Mouse (Mus musculus) midbrain, embryonic 12.5 days (tissue): ENCODE data around the gene Tshz2. TPM values are rescaled to one million over a fixed set of nuclear protein-coding genes. Genes with fewer than 3 reads are reported as not detected.
A peak's percentile ranks its signal among the peaks of the same experiment; 100 is the strongest.

Experiments
- ATAC-seq: fragments of 200-750 bp; cut with Nextera tagmentation; 2 replicates; pipeline ENCODE4 v1.8.0; 2017; ENCODE audit warnings: low read depth, moderate TSS enrichment, moderate library complexity; ENCODE audit not compliant: low FRiP score
- H3K27ac ChIP-seq: fragments of 300-500 bp; sonication (generic); replicated peaks from 2 replicates; pipeline ENCODE4 v1.5.1; 2016; ENCODE audit warnings: mild to moderate bottlenecking
- H3K27me3 ChIP-seq: fragments of 300-500 bp; sonication (generic); 2 replicates; pipeline ENCODE4 v1.6.1; 2016; ENCODE audit warnings: mild to moderate bottlenecking
- H3K36me3 ChIP-seq: fragments of 300-500 bp; sonication (generic); 2 replicates; pipeline ENCODE4 v1.6.1; 2016
- H3K4me1 ChIP-seq: fragments of 300-500 bp; sonication (generic); 2 replicates; pipeline ENCODE4 v1.6.1; 2016
- H3K4me2 ChIP-seq: fragments of 300-500 bp; sonication (generic); replicated peaks from 2 replicates; pipeline ENCODE4 v1.6.1; 2016; ENCODE audit warnings: mild to moderate bottlenecking, moderate library complexity
- H3K4me3 ChIP-seq: fragments of 300-500 bp; sonication (generic); 2 replicates; pipeline ENCODE4 v1.5.1; 2016; ENCODE audit warnings: mild to moderate bottlenecking
- H3K9ac ChIP-seq: fragments of 300-500 bp; sonication (generic); replicated peaks from 2 replicates; pipeline ENCODE4 v1.6.1; 2016; ENCODE audit warnings: mild to moderate bottlenecking, moderate library complexity
- H3K9me3 ChIP-seq: fragments of 300-500 bp; sonication (generic); 2 replicates; pipeline ENCODE4 v1.6.1; 2016; ENCODE audit warnings: mild to moderate bottlenecking
- WGBS: fragments of 180-500 bp; shearing (Covaris S2); methylation state at CpG from one replicate; pipeline ENCODE4 v1.1.7; 2016; 5-methylcytosine and 5-hydroxymethylcytosine counted together
- polyA plus RNA-seq: library from polyadenylated mRNA; unstranded; fragments of >200 nt; fragmentation: Nextera tagmentation; extraction: Ambion mirVana; gene quantifications from 2 replicates; pipeline ENCODE4 v1.2.1, GENCODE M21; 2016

Gene Tshz2
- polyA plus RNA-seq, 1 experiment from 2014 or later = 6.0 TPM

DNA sequence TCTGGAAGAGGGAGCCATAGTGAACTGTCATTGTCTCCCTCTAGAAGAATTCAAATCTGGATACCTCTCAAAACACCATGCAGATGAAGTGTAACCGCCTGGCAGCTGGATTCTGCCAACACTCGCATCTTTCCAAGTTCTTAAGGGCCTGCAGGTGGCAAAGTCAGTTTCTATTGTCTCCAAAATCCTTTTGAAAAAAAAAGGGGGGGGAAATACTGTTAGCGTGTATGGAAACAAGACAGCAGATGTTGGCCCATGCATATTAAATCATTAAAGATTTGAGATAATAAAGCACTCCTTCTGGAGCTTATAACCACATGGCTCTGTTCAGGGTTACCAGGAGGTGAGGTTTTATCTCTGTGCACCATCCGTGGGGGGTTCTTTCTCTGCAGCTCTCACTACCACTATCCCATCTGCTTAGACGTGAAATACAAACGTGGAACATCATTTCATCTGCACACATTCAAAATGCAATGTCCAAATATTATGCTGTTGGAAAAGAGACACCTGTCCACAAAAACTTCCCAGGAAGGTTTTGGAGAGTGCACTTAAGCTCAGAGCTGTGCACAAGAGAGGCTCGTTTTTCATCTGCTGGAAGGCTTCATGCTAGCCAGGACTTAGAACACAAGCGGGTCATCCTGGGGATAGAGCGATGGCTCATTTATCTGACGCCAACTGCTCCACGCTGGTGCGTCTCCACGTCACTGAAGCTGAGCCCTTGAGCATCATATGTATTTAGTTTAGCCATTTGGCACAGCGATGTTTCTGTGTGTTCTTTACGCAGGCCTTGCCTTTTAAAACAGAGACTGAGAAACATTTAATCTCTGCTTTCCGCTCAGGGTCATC is 307.7 kb downstream of the Tshz2 start:
- no peaks in the 10 kb centered on the region for H3K4me1 ChIP-seq
- WGBS = 82% methylated on average over 16 of the region's 16 CpGs

GRCm38 (mm10) chr2:169943727-169944126 is 310.9 kb downstream of the Tshz2 start:
- ATAC-seq = no peak
- no peaks in the 10 kb centered on the region; the same call in 1 of the 2 replicates for H3K27me3 ChIP-seq
- no peak overlapping the region for H3K4me2 ChIP-seq
- H3K36me3 ChIP-seq = no peaks in the 10 kb centered on the region
- no peak overlapping the region for H3K9ac ChIP-seq
- no peak overlapping the region for H3K4me3 ChIP-seq
- 92% methylated on average over 6 of the region's 6 CpGs for WGBS
- H3K9me3 ChIP-seq = no peaks in the 10 kb centered on the region
- H3K4me1 ChIP-seq = no peaks in the 10 kb centered on the region; the same call in 1 of the 2 replicates
- H3K27ac ChIP-seq = no peak overlapping the region

More for the DNA sequence above, 307.7 kb downstream of the Tshz2 start:
- Histone ChIP-seq H3K36me3 (no peaks in the 10 kb centered on the region), H3K9me3 (no peaks in the 10 kb centered on the region), H3K27ac (no peak overlapping the region), H3K4me3 (no peak overlapping the region), H3K9ac (no peak overlapping the region), H3K27me3 (no peaks in the 10 kb centered on the region; the same call in 1 of the 2 replicates), H3K4me2 (no peak overlapping the region)
- no peak for ATAC-seq

DNA sequence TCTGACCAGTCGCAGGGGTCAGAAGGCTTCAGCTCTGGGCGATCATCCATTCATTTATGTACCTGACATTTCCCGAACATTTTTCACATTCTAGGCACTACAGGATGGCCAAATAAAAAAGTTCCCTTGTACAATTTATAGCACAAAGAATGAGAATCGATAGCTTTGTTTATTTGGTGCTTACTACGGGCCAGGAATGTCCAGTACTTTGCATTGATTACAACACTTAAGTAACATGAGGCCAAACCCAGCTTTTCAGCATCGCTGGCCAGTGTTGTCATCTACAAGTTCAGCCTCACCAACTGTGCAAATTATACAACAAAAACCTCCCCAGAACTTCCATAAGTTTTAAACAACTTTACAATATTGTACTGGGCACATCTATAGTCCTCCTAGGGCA is 315.3 kb downstream of the Tshz2 start:
- no peak overlapping the region for H3K9ac ChIP-seq
- H3K27ac ChIP-seq = no peak overlapping the region
- H3K27me3 ChIP-seq = no peaks in the 10 kb centered on the region; the same call in 1 of the 2 replicates
- no peaks in the 10 kb centered on the region; the same call in 1 of the 2 replicates for H3K4me1 ChIP-seq
- H3K4me2 ChIP-seq = no peak overlapping the region
- no peaks in the 10 kb centered on the region for H3K9me3 ChIP-seq
- H3K36me3 ChIP-seq = no peaks in the 10 kb centered on the region
- 87% methylated on average over 6 of the region's 6 CpGs for WGBS
- H3K4me3 ChIP-seq = no peak overlapping the region
- no peak for ATAC-seq

DNA sequence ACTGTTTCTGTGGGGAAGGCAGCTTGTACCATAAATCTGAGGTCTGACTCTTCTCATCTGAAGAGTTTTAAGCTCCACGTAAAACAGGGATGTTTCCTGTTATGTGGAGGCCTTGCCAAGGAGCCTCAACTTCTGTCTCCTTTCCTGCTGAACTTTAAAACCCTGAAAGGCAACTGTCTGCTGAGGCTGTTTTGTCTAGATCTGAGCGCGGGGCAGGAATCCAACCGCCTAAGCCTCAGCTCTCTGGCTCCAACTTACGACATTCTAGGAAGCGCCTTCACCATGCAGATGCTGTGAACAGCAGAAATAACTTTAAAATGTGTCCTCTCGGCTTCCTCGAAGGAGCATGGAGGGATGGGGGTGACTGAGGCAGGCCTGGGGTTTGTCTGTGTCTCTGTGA is 318.2 kb downstream of the Tshz2 start:
- 80% methylated on average over 8 of the region's 8 CpGs for WGBS
- Histone ChIP-seq H3K4me2 (no peak overlapping the region), H3K4me1 (no peaks in the 10 kb centered on the region; the same call in 1 of the 2 replicates), H3K27ac (no peak overlapping the region), H3K9me3 (no peaks in the 10 kb centered on the region), H3K9ac (no peak overlapping the region), H3K27me3 (no peaks in the 10 kb centered on the region), H3K36me3 (no peaks in the 10 kb centered on the region), H3K4me3 (no peak overlapping the region)
- ATAC-seq = no peak

DNA sequence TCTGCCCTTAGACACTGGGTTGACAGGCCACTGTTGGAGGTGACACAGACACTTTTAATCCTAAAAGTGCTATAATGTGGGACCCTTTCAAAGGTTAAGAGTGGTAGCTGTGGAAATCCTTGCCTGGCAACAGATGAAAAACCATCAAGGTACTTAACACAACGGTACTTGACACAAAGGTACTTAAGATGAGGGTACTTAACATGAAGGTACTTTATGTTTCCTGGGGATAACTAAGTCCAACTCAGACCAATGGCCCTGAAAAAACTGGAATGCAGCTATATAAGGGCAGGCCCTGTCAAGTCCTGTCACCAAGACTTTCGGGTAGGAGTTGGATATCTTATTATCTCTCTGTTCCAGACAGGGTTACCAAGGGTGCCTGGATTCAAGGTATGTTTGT is 320.2 kb downstream of the Tshz2 start:
- H3K4me1 ChIP-seq = no peaks in the 10 kb centered on the region
- H3K27ac ChIP-seq = no peak overlapping the region
- no peaks in the 10 kb centered on the region for H3K36me3 ChIP-seq
- ATAC-seq = no peak
- H3K27me3 ChIP-seq = no peaks in the 10 kb centered on the region
- H3K9me3 ChIP-seq = no peaks in the 10 kb centered on the region
- WGBS = 90% methylated on average over 2 of the region's 2 CpGs
- no peak overlapping the region for H3K4me3 ChIP-seq
- no peak overlapping the region for H3K9ac ChIP-seq
- no peak overlapping the region for H3K4me2 ChIP-seq

GRCm38 (mm10) chr2:169958736-169959573 is 326.1 kb downstream of the Tshz2 start:
- H3K4me3 ChIP-seq = no peak overlapping the region
- H3K27ac ChIP-seq = no peak overlapping the region
- ATAC-seq = no peak
- H3K36me3 ChIP-seq = no peaks in the 10 kb centered on the region
- 35% methylated on average over 17 of the region's 17 CpGs for WGBS
- no peak overlapping the region for H3K9ac ChIP-seq
- H3K27me3 ChIP-seq = peaks cover 3% of the 10 kb centered on the region; the same call in 1 of the 2 replicates
- no peak overlapping the region for H3K4me2 ChIP-seq
- peaks cover 27% of the 10 kb centered on the region for H3K4me1 ChIP-seq
- H3K9me3 ChIP-seq = no peaks in the 10 kb centered on the region

DNA sequence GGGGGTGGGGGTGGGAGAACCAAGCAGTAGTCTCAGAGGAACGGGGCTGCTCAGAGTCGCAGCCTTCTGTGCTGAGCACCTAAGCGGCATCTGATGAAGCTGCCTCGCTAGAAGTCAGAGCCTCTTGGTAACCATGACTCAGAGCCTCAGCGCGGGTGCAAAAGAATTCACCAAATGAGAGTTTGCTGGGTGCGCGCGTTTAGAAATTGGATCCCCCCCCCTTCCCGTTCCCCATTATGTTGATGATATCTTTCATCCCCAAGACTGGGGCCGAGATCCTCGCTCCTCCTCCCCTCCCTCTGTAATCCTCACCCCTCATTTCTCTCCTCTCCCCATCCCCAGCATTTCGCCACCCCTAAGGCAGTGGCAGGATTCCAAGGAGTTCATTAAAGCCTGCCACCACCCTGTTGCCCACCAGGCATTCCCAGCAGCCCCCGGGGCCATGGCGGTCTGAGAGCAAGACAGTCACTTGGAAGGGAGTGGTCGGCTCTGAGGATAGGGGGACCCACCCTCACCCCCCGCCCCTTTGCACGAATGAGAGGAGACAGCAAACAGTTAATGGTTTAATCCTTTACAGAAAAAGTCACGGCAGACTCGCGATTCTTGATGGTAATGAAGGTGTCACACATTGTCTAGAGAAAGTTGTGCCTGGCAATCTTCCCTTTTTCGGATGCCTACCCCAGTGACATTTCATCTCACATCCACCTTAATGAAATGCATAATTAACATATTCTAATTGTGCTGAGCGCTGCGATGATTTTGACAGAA is 328.8 kb downstream of the Tshz2 start:
- 22% methylated on average over 24 of the region's 24 CpGs for whole genome bisulfite sequencing
- 0 out of 2 replicates have a peak overlapping the region, but pooled peaks have one; percentile 30 for H3K27ac ChIP-seq

GRCm38 (mm10) chr2:169962231-169962600 is 329.4 kb downstream of the Tshz2 start:
- Histone ChIP-seq H3K9ac (0 out of 2 replicates have a peak overlapping the region, but pooled peaks have one; percentile 24), H3K27me3 (peaks cover 3% of the 10 kb centered on the region; the same call in 1 of the 2 replicates), H3K36me3 (no peaks in the 10 kb centered on the region), H3K4me1 (peaks cover 27% of the 10 kb centered on the region), H3K4me2 (peak overlapping the region; percentile 63), H3K27ac (peak overlapping the region; percentile 52; the same call in 1 of the 2 replicates), H3K9me3 (0 out of 2 replicates have a peak, but pooled peaks cover 8% of the 10 kb centered on the region), H3K4me3 (peak overlapping the region; percentile 38)
- WGBS = 29% methylated on average over 8 of the region's 8 CpGs
- ATAC-seq = no peak

More for the DNA sequence above, 328.8 kb downstream of the Tshz2 start:
- Histone ChIP-seq H3K9me3 (0 out of 2 replicates have a peak, but pooled peaks cover 8% of the 10 kb centered on the region), H3K36me3 (no peaks in the 10 kb centered on the region), H3K4me2 (peak overlapping the region; percentile 63), H3K9ac (0 out of 2 replicates have a peak overlapping the region, but pooled peaks have one; percentile 24), H3K4me3 (peak overlapping the region; percentile 38), H3K27me3 (peaks cover 3% of the 10 kb centered on the region; the same call in 1 of the 2 replicates), H3K4me1 (peaks cover 27% of the 10 kb centered on the region)
- ATAC-seq = peak; percentile 84

GRCm38 (mm10) chr2:169962776-169963175 is 330.0 kb downstream of the Tshz2 start:
- Histone ChIP-seq H3K4me2 (no peak overlapping the region), H3K9me3 (0 out of 2 replicates have a peak, but pooled peaks cover 8% of the 10 kb centered on the region), H3K4me1 (peaks cover 27% of the 10 kb centered on the region), H3K36me3 (no peaks in the 10 kb centered on the region), H3K9ac (no peak overlapping the region), H3K4me3 (no peak overlapping the region), H3K27me3 (peaks cover 3% of the 10 kb centered on the region; the same call in 1 of the 2 replicates), H3K27ac (no peak overlapping the region)
- ATAC-seq = no peak
- WGBS = 88% methylated on average over 8 of the region's 8 CpGs

DNA sequence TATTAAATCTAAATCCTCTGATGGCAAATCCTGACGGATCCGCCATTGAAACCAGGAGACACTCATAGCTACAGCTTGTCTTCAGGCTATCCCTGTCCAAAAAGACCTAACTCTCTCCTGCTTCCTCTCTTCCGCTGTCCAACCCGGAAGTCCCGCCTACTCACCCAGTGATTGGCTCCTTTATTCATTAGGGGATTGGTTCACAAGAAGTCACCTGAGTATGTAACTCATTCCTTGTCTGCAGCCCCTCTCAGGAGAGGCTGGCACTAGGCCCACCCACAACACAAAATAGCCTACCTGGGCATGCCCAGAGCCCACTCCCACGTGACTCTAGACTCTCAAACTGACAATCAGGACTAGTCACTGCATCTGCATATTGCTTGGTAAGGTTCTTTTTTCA is 337.7 kb downstream of the Tshz2 start:
- H3K4me2 ChIP-seq = no peak overlapping the region
- no peaks in the 10 kb centered on the region for H3K27me3 ChIP-seq
- no peak overlapping the region for H3K27ac ChIP-seq
- no peak for ATAC-seq
- H3K36me3 ChIP-seq = no peaks in the 10 kb centered on the region
- no peak overlapping the region for H3K9ac ChIP-seq
- H3K9me3 ChIP-seq = peaks cover 6% of the 10 kb centered on the region; the same call in 1 of the 2 replicates
- WGBS = 90% methylated on average over 6 of the region's 6 CpGs
- no peak overlapping the region for H3K4me3 ChIP-seq
- H3K4me1 ChIP-seq = no peaks in the 10 kb centered on the region

DNA sequence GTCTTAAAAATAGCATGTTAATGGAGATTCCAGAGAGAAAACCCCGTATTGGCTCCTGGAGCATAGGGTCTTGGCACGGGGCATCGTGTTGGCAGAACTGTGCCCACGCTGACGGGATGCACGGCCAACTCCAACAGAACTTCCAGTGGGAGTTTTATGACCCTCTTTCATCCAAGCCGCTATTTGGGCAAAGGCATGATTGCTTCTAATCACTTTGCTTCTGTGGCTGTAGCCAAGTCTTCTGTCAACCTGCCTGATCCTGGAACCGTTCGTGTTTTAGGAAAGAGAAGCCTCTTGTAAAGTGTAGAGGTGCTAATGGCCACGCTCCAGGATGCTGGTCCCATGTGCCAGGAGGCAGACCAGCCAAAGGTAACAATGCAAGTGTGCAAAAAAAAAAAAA is 350.1 kb downstream of the Tshz2 start:
- no peaks in the 10 kb centered on the region for H3K27me3 ChIP-seq
- H3K9me3 ChIP-seq = no peaks in the 10 kb centered on the region
- H3K27ac ChIP-seq = no peak overlapping the region
- no peaks in the 10 kb centered on the region for H3K36me3 ChIP-seq
- H3K4me1 ChIP-seq = no peaks in the 10 kb centered on the region
- WGBS = 94% methylated on average over 10 of the region's 10 CpGs
- no peak overlapping the region for H3K9ac ChIP-seq
- H3K4me2 ChIP-seq = no peak overlapping the region
- H3K4me3 ChIP-seq = no peak overlapping the region
- no peak for ATAC-seq
